ENCODE assay signal across 12 mouse cellular contexts in genomic region chr3:79129044-79129600, GRCm38 (mm10).
DNase-seq lines count a peak whose midpoint lies in the region; ATAC-seq and TF ChIP-seq lines count a peak whose summit lies in the region.
"Had no signal": no experiment of that assay in that cellular context is flagged by ENCODE, and none has a peak within 500 bp of the region (broad histone marks: within the 10 kb centered on the region; RNA-seq: fewer than 3 reads in every experiment).

No protein-coding gene starts in this region.

- WGBS in lung, embryonic 14.5 days, result 54% methylated on average over 6 of the region's 6 CpGs
- WGBS in intestine, embryonic 16.5 days, result 56% methylated on average over 6 of the region's 6 CpGs

- TF ChIP-seq CTCF in gastrocnemius, adult 2 months (IDR thresholded peaks at IDR 0.05), result no peak
- TF ChIP-seq CTCF in lung, embryonic 14.5 days (IDR thresholded peaks at IDR 0.05; ENCODE audit: low read depth), result no peak

- no peak overlapping the region for H3K9ac ChIP-seq in lung, embryonic 14.5 days
- H3K9ac ChIP-seq in intestine, embryonic 16.5 days (ENCODE audit: low read depth, low read length), result no peak overlapping the region
- H3K9ac ChIP-seq: embryonic facial prominence, embryonic 12.5 days had no signal

- H3K27me3 ChIP-seq in lung, embryonic 14.5 days (ENCODE audit: insufficient read depth, low read length), result no peaks in the 10 kb centered on the region
- no peaks in the 10 kb centered on the region for H3K27me3 ChIP-seq in intestine, embryonic 16.5 days (replicated peaks; ENCODE audit: control insufficient read depth, insufficient read depth, low read length)
- H3K27me3 ChIP-seq: embryonic facial prominence, embryonic 12.5 days had no signal

- H3K36me3 ChIP-seq in lung, embryonic 14.5 days (ENCODE audit: insufficient read depth), result no peaks in the 10 kb centered on the region
- no peaks in the 10 kb centered on the region for H3K36me3 ChIP-seq in intestine, embryonic 16.5 days (ENCODE audit: control insufficient read depth, insufficient read depth, low read length)
- H3K36me3 ChIP-seq: embryonic facial prominence, embryonic 12.5 days had no signal

- H3K4me3 ChIP-seq in gastrocnemius, adult 2 months, result no peak overlapping the region
- no peak overlapping the region for H3K4me3 ChIP-seq in lung, embryonic 14.5 days (ENCODE audit: low read depth, low read length)
- H3K4me3 ChIP-seq in intestine, embryonic 16.5 days (ENCODE audit: low read length), result no peak overlapping the region
- H3K4me3 ChIP-seq: embryonic facial prominence, embryonic 12.5 days had no signal

- H3K4me2 ChIP-seq in lung, embryonic 14.5 days, result no peak overlapping the region
- H3K4me2 ChIP-seq in intestine, embryonic 16.5 days (ENCODE audit: low read depth, low read length), result no peak overlapping the region
- H3K4me2 ChIP-seq: embryonic facial prominence, embryonic 12.5 days had no signal

- intact Hi-C loops in gastrocnemius, adult 2 months (cut with DNase I), result no loop called here

- H3K27ac ChIP-seq in gastrocnemius, adult 2 months, result peak overlapping the region; percentile 58
- H3K27ac ChIP-seq in lung, embryonic 14.5 days (ENCODE audit: low read depth), result no peak overlapping the region
- no peak overlapping the region for H3K27ac ChIP-seq in intestine, embryonic 16.5 days (ENCODE audit: low read length)
- H3K27ac ChIP-seq: embryonic facial prominence, embryonic 12.5 days had no signal

- no peak for DNase-seq in gastrocnemius, adult 2 months
- DNase-seq in gastrocnemius, postnatal 10 days, result no peak
- DNase-seq in lung, embryonic 14.5 days, result peak; percentile 46
- no peak for DNase-seq in lung, adult 18-20 months
- peak; percentile 16 for DNase-seq in T-cell, adult 2 months (ENCODE audit: low spot score)
- DNase-seq in frontal cortex, postnatal 25 days (ENCODE audit: low spot score in 2 of 2), result no peak
- no peak for DNase-seq in spleen, adult 12 weeks (ENCODE audit: low spot score)
- DNase-seq: adrenal gland, postnatal 25 days; kidney, postnatal 4 days; right cerebral cortex, postnatal 14 days had no signal

- peaks cover 3% of the 10 kb centered on the region; the same call in 1 of the 2 replicates for H3K4me1 ChIP-seq in lung, embryonic 14.5 days (ENCODE audit: insufficient read depth)
- H3K4me1 ChIP-seq in intestine, embryonic 16.5 days (ENCODE audit: control insufficient read depth, insufficient read depth, low read length), result peaks cover 12% of the 10 kb centered on the region
- H3K4me1 ChIP-seq: embryonic facial prominence, embryonic 12.5 days had no signal

- H3K9me3 ChIP-seq in lung, embryonic 14.5 days (ENCODE audit: low read depth, low read length), result no peaks in the 10 kb centered on the region
- no peaks in the 10 kb centered on the region for H3K9me3 ChIP-seq in intestine, embryonic 16.5 days (ENCODE audit: control insufficient read depth, low read length)
- H3K9me3 ChIP-seq: embryonic facial prominence, embryonic 12.5 days had no signal

- peak; percentile 49; the same call in 1 of the 2 replicates for ATAC-seq in lung, embryonic 14.5 days (ENCODE audit: insufficient read depth)
- ATAC-seq in intestine, embryonic 16.5 days, result peak; percentile 71

Comparison
In these comparisons a context has a peak if more than half of its experiments do, and no peak if none do; other contexts are left out.
1. DNase-seq: peak in lung, embryonic 14.5 days (single experiment) and T-cell, adult 2 months (single experiment); none in gastrocnemius, adult 2 months (single experiment), gastrocnemius, postnatal 10 days (single experiment), lung, adult 18-20 months (0 of 2), frontal cortex, postnatal 25 days (0 of 2) and spleen, adult 12 weeks (single experiment).